Mouse (Mus musculus): ENCODE data around the gene Dab2ip. TPM values are rescaled to one million over a fixed set of nuclear protein-coding genes. Genes with fewer than 3 reads are reported as not detected.

Gene Dab2ip
- polyA plus RNA-seq, 1 experiment from 2014 or later = 49.5 TPM

GRCm38 (mm10) chr2:35693037-35693436, 135.0 kb downstream of the Dab2ip start:
- Histone ChIP-seq H3K4me1 (ENCODE audit: control insufficient read depth, insufficient read depth, low read length) (peaks cover 32% of the 10 kb centered on the region), H3K27ac (replicated peaks; ENCODE audit: low read depth, low read length) (no peak overlapping the region), H3K4me2 (ENCODE audit: low read depth, low read length) (no peak overlapping the region), H3K27me3 (ENCODE audit: control insufficient read depth, insufficient read depth, low read length) (no peaks in the 10 kb centered on the region), H3K4me3 (ENCODE audit: low read depth, low read length) (no peak overlapping the region), H3K9me3 (replicated peaks; ENCODE audit: control insufficient read depth, low read length) (no peaks in the 10 kb centered on the region), H3K36me3 (replicated peaks; ENCODE audit: control insufficient read depth, insufficient read depth, low read depth, low read length) (no peaks in the 10 kb centered on the region), H3K9ac (replicated peaks; ENCODE audit: low read length) (no peak overlapping the region)
- ATAC-seq (replicated peaks; ENCODE audit: insufficient number of reproducible peaks, low FRiP score, low TSS enrichment, low read depth) = no peak
- DNase-seq (ENCODE audit: low spot score) = no peak
- 86% methylated on average over 7 of the region's 7 CpGs for WGBS

DNA sequence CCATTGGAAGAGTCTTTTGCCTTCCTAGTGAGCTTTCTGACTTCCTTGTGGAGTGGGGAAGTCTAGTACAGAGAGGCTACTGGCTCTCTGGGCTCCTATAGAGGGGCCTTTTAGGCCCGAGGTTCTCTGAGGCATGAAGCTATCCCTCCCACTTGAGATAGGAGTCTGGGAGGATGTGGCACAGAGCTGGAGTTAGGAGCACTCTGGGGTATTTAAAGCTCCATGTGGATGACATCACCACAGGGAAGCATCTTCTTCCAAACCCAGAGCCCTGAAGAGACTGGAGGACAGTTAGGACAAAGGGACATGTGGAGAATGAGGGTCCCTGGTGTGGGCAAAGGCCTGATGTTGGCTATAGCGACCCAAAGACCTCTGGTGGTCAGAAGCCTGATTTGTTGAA, 136.0 kb downstream of the Dab2ip start:
- H3K4me1 ChIP-seq (ENCODE audit: control insufficient read depth, insufficient read depth, low read length) = peaks cover 32% of the 10 kb centered on the region
- WGBS = 56% methylated on average over 2 of the region's 2 CpGs

DNA sequence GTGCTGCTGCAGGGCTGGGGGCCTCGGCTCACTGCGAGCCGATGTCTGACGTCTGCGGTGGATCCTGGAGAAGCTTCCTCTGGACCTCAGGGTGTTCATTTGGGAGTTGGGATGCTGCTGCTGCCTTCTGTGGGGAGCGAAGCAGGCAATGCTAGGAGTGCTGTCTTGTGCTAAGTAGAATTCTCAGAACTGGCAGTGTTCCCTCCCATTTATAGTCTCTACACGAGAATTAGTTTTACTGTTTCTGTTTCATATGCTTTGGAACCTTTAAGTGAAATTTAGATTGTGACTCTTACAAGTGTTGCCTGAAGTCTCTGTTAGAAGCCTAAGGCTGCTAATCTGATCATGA, 138.1 kb downstream of the Dab2ip start:
- no peaks in the 10 kb centered on the region for H3K36me3 ChIP-seq (replicated peaks; ENCODE audit: control insufficient read depth, insufficient read depth, low read depth, low read length)
- WGBS = 65% methylated on average over 7 of the region's 7 CpGs
- peak overlapping the region; percentile 83 for H3K27ac ChIP-seq (replicated peaks; ENCODE audit: low read depth, low read length)
- peaks cover 25% of the 10 kb centered on the region for H3K4me1 ChIP-seq (ENCODE audit: control insufficient read depth, insufficient read depth, low read length)
- no peak overlapping the region for H3K4me2 ChIP-seq (ENCODE audit: low read depth, low read length)
- no peaks in the 10 kb centered on the region for H3K27me3 ChIP-seq (ENCODE audit: control insufficient read depth, insufficient read depth, low read length)
- H3K9ac ChIP-seq (replicated peaks; ENCODE audit: low read length) = no peak overlapping the region; the same call in 1 of the 2 replicates
- ATAC-seq (replicated peaks; ENCODE audit: insufficient number of reproducible peaks, low FRiP score, low TSS enrichment, low read depth) (no peak), DNase-seq (ENCODE audit: low spot score) (no peak)
- H3K9me3 ChIP-seq (replicated peaks; ENCODE audit: control insufficient read depth, low read length) = no peaks in the 10 kb centered on the region
- H3K4me3 ChIP-seq (ENCODE audit: low read depth, low read length) = no peak overlapping the region

More for the DNA sequence above, 136.0 kb downstream of the Dab2ip start:
- ATAC-seq (replicated peaks; ENCODE audit: insufficient number of reproducible peaks, low FRiP score, low TSS enrichment, low read depth) (no peak), DNase-seq (ENCODE audit: low spot score) (no peak)
- no peak overlapping the region for H3K4me3 ChIP-seq (ENCODE audit: low read depth, low read length)
- H3K27ac ChIP-seq (replicated peaks; ENCODE audit: low read depth, low read length) = no peak overlapping the region
- H3K4me2 ChIP-seq (ENCODE audit: low read depth, low read length) = no peak overlapping the region
- no peaks in the 10 kb centered on the region for H3K27me3 ChIP-seq (ENCODE audit: control insufficient read depth, insufficient read depth, low read length)
- no peak overlapping the region for H3K9ac ChIP-seq (replicated peaks; ENCODE audit: low read length)
- H3K9me3 ChIP-seq (replicated peaks; ENCODE audit: control insufficient read depth, low read length) = no peaks in the 10 kb centered on the region
- H3K36me3 ChIP-seq (replicated peaks; ENCODE audit: control insufficient read depth, insufficient read depth, low read depth, low read length) = no peaks in the 10 kb centered on the region

DNA sequence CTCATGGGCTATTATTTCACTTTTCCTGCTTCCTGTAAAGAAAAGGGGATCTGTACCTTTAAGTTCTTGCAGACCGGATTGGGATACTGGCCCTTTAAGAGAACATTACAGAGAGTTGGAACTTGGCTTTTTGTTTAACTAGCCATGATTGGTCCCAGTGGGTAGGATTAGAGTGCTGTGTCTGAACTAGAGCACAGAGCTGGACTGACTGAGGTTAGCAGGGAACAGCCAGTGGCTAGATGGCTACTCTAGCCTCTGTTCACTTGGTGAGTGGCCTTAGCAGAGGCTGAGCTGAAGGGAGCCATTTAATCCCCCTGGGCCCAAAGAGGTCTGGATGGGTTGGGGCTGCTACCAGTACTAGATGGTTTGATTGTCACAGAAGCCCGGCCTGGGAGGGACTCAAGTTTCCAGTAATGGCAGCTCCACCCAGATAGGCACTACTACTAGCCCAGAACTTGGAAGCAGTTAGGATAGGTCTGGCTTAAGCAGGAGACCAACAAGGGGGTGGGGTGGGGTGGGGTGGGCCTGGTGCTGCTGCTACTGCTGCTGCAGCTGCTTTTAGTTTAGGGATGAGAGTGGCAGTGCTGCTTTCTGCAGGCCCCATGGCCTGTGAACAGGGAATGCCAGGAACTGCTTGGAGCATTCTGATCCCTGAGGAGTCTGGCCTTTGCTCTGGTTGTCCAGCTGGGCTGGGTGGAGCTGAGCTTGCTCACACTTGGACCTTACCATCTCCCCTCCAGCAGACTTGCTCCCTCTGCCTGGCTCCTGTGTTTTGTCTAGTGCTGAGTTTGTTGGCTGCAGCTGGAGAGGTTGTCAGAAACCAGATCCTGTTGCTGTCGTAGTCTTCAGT, 138.7 kb downstream of the Dab2ip start:
- peak; percentile 77 for DNase-seq (ENCODE audit: low spot score)
- ATAC-seq (replicated peaks; ENCODE audit: insufficient number of reproducible peaks, low FRiP score, low TSS enrichment, low read depth) = peak; percentile 61
- H3K27me3 ChIP-seq (ENCODE audit: control insufficient read depth, insufficient read depth, low read length) = no peaks in the 10 kb centered on the region
- peak overlapping the region; percentile 33; the same call in 1 of the 2 replicates for H3K4me2 ChIP-seq (ENCODE audit: low read depth, low read length)
- H3K4me1 ChIP-seq (ENCODE audit: control insufficient read depth, insufficient read depth, low read length) = peaks cover 21% of the 10 kb centered on the region
- no peak overlapping the region for H3K4me3 ChIP-seq (ENCODE audit: low read depth, low read length)
- no peaks in the 10 kb centered on the region for H3K36me3 ChIP-seq (replicated peaks; ENCODE audit: control insufficient read depth, insufficient read depth, low read depth, low read length)
- no peaks in the 10 kb centered on the region for H3K9me3 ChIP-seq (replicated peaks; ENCODE audit: control insufficient read depth, low read length)
- H3K27ac ChIP-seq (replicated peaks; ENCODE audit: low read depth, low read length) = peak overlapping the region; percentile 83
- WGBS = 16% methylated on average over 3 of the region's 3 CpGs
- H3K9ac ChIP-seq (replicated peaks; ENCODE audit: low read length) = peak overlapping the region; percentile 18; the same call in 1 of the 2 replicates

DNA sequence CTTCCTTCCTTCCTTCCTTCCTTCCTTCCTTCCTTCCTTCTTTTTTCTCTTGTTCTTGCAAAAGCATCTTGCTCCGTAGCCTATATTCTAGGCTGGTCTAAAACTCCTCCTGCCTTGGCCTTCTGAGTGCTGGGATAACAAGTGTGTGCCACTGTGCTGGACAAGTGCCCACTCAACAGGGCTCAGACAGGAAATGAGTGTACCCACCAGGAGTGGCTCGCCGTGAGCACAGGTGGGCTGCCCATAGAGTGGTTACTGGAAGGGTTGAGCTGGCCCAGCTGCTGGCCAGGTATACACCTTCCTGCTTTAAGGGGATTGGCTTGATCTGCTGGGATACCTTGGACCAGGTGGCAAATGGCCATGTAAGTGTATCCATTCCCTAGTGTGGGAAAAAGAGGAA, 139.7 kb downstream of the Dab2ip start:
- ATAC-seq (replicated peaks; ENCODE audit: insufficient number of reproducible peaks, low FRiP score, low TSS enrichment, low read depth) (no peak), DNase-seq (ENCODE audit: low spot score) (no peak)
- WGBS = 95% methylated on average over 3 of the region's 3 CpGs
- H3K4me3 ChIP-seq (ENCODE audit: low read depth, low read length) = no peak overlapping the region
- peaks cover 21% of the 10 kb centered on the region for H3K4me1 ChIP-seq (ENCODE audit: control insufficient read depth, insufficient read depth, low read length)
- no peak overlapping the region for H3K4me2 ChIP-seq (ENCODE audit: low read depth, low read length)
- H3K27me3 ChIP-seq (ENCODE audit: control insufficient read depth, insufficient read depth, low read length) = no peaks in the 10 kb centered on the region
- H3K9ac ChIP-seq (replicated peaks; ENCODE audit: low read length) = no peak overlapping the region
- no peaks in the 10 kb centered on the region for H3K9me3 ChIP-seq (replicated peaks; ENCODE audit: control insufficient read depth, low read length)
- no peak overlapping the region for H3K27ac ChIP-seq (replicated peaks; ENCODE audit: low read depth, low read length)
- H3K36me3 ChIP-seq (replicated peaks; ENCODE audit: control insufficient read depth, insufficient read depth, low read depth, low read length) = no peaks in the 10 kb centered on the region

- H3K9me3 ChIP-seq (replicated peaks; ENCODE audit: control insufficient read depth, low read length) = no peaks in the 10 kb centered on the region
- 0 out of 2 replicates have a peak overlapping the region, but pooled peaks have one; percentile 13 for H3K27ac ChIP-seq (replicated peaks; ENCODE audit: low read depth, low read length)
- DNase-seq (ENCODE audit: low spot score) (no peak), ATAC-seq (replicated peaks; ENCODE audit: insufficient number of reproducible peaks, low FRiP score, low TSS enrichment, low read depth) (no peak)
- H3K27me3 ChIP-seq (ENCODE audit: control insufficient read depth, insufficient read depth, low read length) = no peaks in the 10 kb centered on the region
- H3K4me2 ChIP-seq (ENCODE audit: low read depth, low read length) = no peak overlapping the region
- H3K9ac ChIP-seq (replicated peaks; ENCODE audit: low read length) = no peak overlapping the region
- no peaks in the 10 kb centered on the region for H3K36me3 ChIP-seq (replicated peaks; ENCODE audit: control insufficient read depth, insufficient read depth, low read depth, low read length)
- H3K4me1 ChIP-seq (ENCODE audit: control insufficient read depth, insufficient read depth, low read length) = peaks cover 14% of the 10 kb centered on the region
- H3K4me3 ChIP-seq (ENCODE audit: low read depth, low read length) = no peak overlapping the region
- 82% methylated on average over 2 of the region's 2 CpGs for WGBS
These were observed 142.9 kb downstream of the Dab2ip start for GRCm38 (mm10) chr2:35700966-35701365.

- Histone ChIP-seq H3K4me3 (ENCODE audit: low read depth, low read length) (no peak overlapping the region), H3K4me2 (ENCODE audit: low read depth, low read length) (no peak overlapping the region), H3K27ac (replicated peaks; ENCODE audit: low read depth, low read length) (no peak overlapping the region), H3K9ac (replicated peaks; ENCODE audit: low read length) (no peak overlapping the region), H3K9me3 (replicated peaks; ENCODE audit: control insufficient read depth, low read length) (no peaks in the 10 kb centered on the region), H3K27me3 (ENCODE audit: control insufficient read depth, insufficient read depth, low read length) (no peaks in the 10 kb centered on the region), H3K36me3 (replicated peaks; ENCODE audit: control insufficient read depth, insufficient read depth, low read depth, low read length) (no peaks in the 10 kb centered on the region), H3K4me1 (ENCODE audit: control insufficient read depth, insufficient read depth, low read length) (peaks cover 7% of the 10 kb centered on the region)
- ATAC-seq (replicated peaks; ENCODE audit: insufficient number of reproducible peaks, low FRiP score, low TSS enrichment, low read depth) = no peak
- DNase-seq (ENCODE audit: low spot score) = no peak
- WGBS = 73% methylated on average over 7 of the region's 7 CpGs
These were observed 143.9 kb downstream of the Dab2ip start for GRCm38 (mm10) chr2:35702001-35702400.

DNA sequence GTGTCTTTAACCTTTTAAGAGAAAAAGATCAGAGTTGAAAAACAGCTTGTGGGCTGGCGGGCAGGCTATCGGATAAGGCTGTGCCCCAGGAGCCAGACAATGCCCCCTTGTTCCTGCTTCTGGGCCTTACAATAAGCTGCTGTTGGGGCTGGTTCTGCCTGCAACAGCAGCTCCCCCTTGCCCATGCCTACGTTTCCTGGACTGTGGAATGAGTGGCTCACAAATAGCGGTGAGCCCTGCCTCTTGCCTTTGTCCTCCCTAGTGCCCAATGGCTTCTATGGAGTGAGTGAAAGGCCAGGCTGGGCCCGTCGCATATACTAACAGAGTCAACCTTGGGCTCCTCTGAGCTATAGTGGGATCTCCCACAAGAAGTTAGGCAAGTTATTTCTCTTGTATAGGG, 144.5 kb downstream of the Dab2ip start:
- Histone ChIP-seq H3K27me3 (ENCODE audit: control insufficient read depth, insufficient read depth, low read length) (no peaks in the 10 kb centered on the region), H3K9me3 (replicated peaks; ENCODE audit: control insufficient read depth, low read length) (no peaks in the 10 kb centered on the region), H3K9ac (replicated peaks; ENCODE audit: low read length) (no peak overlapping the region), H3K36me3 (replicated peaks; ENCODE audit: control insufficient read depth, insufficient read depth, low read depth, low read length) (no peaks in the 10 kb centered on the region; the same call in 1 of the 2 replicates), H3K4me2 (ENCODE audit: low read depth, low read length) (no peak overlapping the region), H3K27ac (replicated peaks; ENCODE audit: low read depth, low read length) (no peak overlapping the region), H3K4me3 (ENCODE audit: low read depth, low read length) (no peak overlapping the region), H3K4me1 (ENCODE audit: control insufficient read depth, insufficient read depth, low read length) (peaks cover 4% of the 10 kb centered on the region)
- 35% methylated on average over 6 of the region's 6 CpGs for WGBS
- DNase-seq (ENCODE audit: low spot score) = peak; percentile 40
- ATAC-seq (replicated peaks; ENCODE audit: insufficient number of reproducible peaks, low FRiP score, low TSS enrichment, low read depth) = no peak
